Mouse (Mus musculus) kidney, postnatal 14 days (tissue): ENCODE results near the gene Tymp.

Experiments used
- DNase-seq: peaks from one replicate; pipeline ENCODE4 v3.0.0; 2022; ENCODE audit warnings: mixed read lengths

The Tymp gene

DNA sequence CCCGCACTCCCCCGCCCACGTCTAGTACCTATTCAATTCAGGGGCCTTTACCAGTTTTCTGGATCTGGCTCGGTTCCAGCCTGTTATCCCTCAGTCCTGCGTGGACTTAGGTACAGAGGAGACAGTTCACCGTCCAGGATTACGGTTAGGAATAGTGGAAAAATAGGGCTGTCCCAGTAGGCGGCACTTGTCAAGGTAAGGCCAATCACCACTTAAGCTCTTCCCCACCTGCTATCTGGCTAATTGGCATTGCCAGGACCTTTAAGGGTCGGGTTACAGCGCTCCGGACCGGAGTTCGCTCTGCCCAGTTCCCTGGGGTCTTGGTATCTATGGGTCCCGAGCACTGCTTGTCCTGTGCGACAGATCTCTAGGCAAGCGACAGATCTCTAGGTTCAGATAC, at the start of gene Tymp:
Tymp (minus strand) TSS at position 83 of the 400 bp plus-strand sequence.
- DNase-seq = no peak

- DNase-seq = peak; percentile 69
Measured at GRCm38 (mm10) chr15:89425711-89426121, 48.9 kb upstream of the Tymp start, which contains the start of gene Cpt1b. Gene Cpt1b (minus strand): TSS chr15:89425863.

DNA sequence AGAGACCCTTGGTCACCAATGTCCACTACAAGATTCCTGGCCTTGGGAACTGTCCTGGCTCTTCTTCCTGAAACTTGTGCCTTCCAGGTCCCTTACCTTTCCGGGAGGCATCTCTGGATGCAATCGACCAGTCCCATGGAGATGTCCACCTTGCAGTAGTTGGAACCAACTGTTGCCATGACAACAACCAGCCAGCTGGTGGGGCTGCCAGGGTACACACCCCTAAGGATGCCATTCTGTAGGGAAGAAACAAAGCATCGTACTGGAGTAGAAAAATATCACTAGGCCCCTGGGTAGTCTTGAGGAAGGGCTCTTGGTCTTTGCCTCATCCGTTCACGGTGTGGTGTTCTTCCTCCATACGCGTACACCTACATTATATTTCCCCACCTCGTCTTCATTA, 47.8 kb upstream of the Tymp start:
- DNase-seq = no peak

DNA sequence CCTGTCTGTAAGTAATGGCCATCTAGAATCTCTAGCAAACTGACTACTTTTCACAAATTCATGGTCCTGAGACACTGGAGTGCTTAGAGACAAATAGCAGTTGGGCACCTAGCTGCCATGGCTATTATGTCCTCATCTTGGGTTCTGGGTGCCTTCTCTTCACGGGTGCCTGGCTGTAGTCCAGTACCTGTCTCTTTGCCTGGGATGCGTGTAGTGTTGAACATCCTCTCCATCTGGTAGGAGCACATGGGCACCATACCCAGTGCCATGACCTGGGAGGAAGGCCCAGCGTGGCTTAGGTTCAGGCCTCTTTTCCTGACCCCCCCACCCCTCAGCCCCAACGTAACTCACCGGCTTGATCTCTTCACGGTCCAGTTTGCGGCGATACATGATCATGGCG, 45.1 kb upstream of the Tymp start:
- DNase-seq = no peak

- DNase-seq = no peak
Measured at GRCm38 (mm10) chr15:89415282-89415681, 38.4 kb upstream of the Tymp start.

DNA sequence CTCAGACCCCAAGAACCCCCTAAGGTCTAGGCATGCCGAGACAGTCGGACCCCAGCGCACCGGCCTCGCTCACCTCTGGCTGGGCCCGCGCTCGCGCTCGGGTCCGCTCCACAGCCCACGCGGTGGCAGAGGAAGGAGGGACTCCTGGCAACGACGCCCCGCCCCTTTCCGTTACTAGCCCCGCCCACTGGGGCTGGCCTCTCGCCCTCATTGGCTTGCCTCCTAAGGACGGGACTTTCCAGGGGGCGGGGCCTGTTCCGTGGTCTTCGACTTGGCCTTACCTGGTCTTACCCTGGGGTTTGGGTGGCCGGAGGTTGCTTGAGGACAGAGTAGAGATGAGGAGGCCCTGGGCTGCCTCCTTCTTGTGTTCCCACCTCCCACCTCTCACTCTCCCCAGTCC, 33.3 kb upstream of the Tymp start, which contains the start of gene Syce3:
Syce3 (minus strand) TSS at position 386 of the 400 bp plus-strand sequence.
- DNase-seq = no peak

- no peak for DNase-seq
Measured at GRCm38 (mm10) chr15:89406691-89407090, 29.9 kb upstream of the Tymp start.

- DNase-seq = no peak
Measured at GRCm38 (mm10) chr15:89404831-89405623, 28.2 kb upstream of the Tymp start.

- DNase-seq = no peak
Measured at GRCm38 (mm10) chr15:89402471-89402870, 25.6 kb upstream of the Tymp start.

GRCm38 (mm10) chr15:89399716-89400115, 22.9 kb upstream of the Tymp start:
- DNase-seq = no peak

GRCm38 (mm10) chr15:89398146-89398545, 21.3 kb upstream of the Tymp start:
- DNase-seq = no peak

DNA sequence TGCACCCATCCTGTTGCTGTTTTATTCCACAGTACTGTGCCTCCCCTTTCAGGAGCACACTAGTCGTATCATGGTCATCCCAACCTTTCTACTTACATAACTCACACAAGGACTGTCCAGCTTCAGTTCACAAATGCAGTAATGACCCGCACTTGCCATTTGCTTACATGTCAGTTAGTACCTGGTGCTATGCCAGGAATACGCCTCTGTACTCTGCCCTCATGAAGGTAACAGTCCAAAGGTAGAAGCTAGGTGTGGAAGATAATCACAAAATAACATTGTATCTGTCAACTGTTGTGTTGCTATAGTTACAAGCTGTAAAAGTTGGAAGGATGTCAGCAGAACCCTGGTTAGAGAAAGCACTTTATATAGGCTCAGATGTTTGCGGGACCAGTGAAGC, 20.0 kb upstream of the Tymp start:
- DNase-seq = peak; percentile 38

- DNase-seq = no peak
Measured at GRCm38 (mm10) chr15:89390081-89390480, 13.2 kb upstream of the Tymp start.

DNA sequence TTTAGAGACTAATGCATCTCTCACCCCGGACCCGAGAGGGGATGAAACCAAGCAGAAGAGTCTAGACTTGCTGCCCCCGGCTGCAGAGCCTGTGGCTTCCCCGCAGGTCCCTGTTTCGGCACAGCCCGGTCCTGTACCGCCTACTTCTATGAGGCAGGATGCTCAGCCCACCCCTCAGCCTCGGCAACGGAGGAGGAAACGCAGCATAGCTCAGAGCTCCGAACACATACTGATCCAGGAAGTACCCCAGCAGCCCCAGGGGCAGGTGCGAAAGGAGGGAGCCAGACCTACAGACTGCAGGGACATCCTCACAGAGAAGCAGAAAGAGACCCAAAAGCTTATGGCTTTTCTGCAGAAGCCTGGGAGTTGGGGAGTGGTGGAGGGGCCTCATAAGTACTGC, 10.3 kb upstream of the Tymp start:
- DNase-seq = no peak

DNA sequence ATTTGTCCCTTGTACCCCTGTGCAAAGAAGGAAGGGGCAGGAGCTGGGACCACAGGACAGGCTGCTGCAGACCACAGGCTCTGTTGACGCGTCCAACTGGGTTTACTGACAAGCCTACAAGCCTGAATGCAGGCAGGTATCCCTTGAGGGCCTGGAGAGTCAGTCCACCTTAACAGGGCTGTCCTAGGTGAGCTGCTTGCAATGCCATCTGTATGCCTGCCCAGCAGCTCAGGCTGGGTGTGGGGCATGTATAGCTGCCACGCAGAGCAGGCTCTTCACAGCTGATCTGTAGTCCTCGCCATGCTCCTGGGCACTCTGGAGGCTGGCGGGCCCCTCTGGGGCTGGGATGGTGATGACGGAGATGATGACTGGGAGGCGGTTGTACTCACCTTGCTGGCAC, 7.8 kb upstream of the Tymp start, which contains the start of gene Klhdc7b:
Klhdc7b (plus strand) TSS at position 301 of the 400 bp plus-strand sequence.
- no peak for DNase-seq

DNA sequence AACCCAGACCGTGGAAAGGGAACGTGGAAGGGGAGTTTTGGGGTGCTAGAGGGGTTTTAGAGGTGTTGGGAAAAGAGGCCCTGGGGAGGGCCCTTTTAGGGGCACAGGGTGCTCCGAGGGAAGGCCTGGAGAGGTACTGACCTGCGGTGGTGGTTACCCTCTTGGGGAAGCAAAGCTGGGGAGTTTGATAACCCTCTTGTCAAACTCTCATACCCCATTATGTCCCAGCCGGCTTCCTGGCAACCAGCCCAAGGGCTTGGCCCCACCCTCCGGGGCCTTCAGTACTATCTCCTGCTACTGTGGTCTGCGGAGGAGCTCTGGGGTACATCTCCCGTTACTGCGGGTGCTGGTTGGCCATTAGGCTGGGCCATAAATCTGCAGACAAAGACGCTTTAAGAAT, 2.6 kb upstream of the Tymp start:
- no peak for DNase-seq

GRCm38 (mm10) chr15:89378831-89379401, 2.1 kb upstream of the Tymp start, which contains the start of gene Odf3b:
Gene Odf3b (minus strand): TSS chr15:89379282.
- DNase-seq = peak; percentile 53

DNA sequence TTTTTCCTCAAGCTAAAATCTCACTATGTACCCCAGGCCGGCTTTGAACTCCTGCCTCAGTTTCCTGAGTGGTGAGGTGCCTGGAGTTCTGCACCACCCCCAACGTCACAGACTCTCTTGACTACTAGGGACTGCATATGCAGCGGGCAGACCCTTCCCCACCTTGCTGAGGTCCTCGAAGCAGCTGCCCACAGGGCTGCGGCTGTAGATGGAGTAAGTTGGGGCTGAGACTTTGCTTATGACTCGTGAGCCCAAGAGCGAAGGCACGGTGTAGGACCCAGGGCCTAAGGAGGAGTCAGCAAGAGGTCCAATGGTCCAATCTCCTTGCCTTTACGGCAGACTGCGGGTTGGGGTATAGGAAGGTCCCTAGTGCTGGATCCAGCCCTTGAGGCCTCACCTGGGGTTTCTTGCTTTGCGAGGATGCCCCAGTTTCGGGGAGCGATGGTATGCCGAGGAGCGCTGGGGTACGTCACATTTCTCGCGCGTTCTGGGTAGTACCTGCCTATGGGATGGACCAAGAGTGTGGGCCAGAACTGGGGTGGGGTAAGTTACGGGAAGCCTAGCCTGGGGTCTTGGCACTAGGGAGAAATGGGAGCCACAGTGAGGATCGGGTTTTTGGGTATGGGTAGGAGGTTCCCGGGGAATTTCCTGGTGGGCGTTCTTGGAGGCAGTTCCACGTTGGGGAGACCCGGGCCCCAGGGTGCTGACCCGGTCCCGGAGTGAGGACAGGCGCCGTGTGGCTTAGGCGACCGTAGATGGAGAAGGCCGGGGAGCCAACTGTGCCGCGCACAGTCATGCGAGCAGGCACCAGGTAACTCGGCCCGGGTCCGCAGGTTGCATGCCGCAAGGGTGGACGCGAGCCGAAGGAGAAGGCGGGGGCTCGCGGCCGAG, 1.3 kb upstream of the Tymp start:
- DNase-seq = no peak

- no peak for DNase-seq
Measured at GRCm38 (mm10) chr15:89377362-89377761, 523 bp upstream of the Tymp start.

- DNase-seq = no peak
Measured at GRCm38 (mm10) chr15:89376040-89376439, 799 bp downstream of the Tymp start.

- DNase-seq = no peak
Measured at GRCm38 (mm10) chr15:89374801-89375534, 1.9 kb downstream of the Tymp start.

GRCm38 (mm10) chr15:89374340-89374739, 2.5 kb downstream of the Tymp start:
- no peak for DNase-seq
